9 mouse cellular contexts compared by ENCODE assay signal in the genomic region with DNA sequence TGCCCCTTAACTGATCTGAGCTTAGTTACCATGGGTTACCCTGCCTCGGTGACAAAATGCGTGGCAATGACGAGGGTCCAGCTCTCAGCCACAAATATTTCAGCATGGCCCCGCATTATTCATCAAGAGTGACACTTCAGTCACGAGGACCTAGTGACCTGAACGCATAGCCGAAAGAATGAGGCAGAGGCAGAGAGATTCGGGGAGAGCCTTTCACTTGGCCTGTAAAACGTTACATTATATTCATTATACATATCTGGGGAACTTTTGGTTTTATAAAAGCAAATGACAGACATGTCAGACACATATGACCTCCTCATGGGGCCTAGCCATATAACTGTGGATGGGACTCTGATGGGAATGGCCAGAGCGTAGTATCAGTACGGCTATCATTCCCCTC. TPM values are rescaled to one million over a fixed set of nuclear protein-coding genes. Genes with fewer than 3 reads are reported as not detected.
A peak's percentile ranks its signal among the peaks of the same experiment; 100 is the strongest.
DNase-seq lines count a peak whose midpoint lies in the region; ATAC-seq and TF ChIP-seq lines count a peak whose summit lies in the region.
"Had no signal": no experiment of that assay in that cellular context is flagged by ENCODE, and none has a peak within 500 bp of the region (broad histone marks: within the 10 kb centered on the region; RNA-seq: fewer than 3 reads in every experiment).

TSS of gene Crhbp (minus strand) at position 101 of the 400 bp plus-strand sequence.

- H3K4me1 ChIP-seq in heart, embryonic 13.5 days, result peaks cover 21% of the 10 kb centered on the region
- H3K4me1 ChIP-seq in ES-E14 (ENCODE audit: control insufficient read depth in 2 of 2, insufficient read depth in 2 of 2, low read length in 2 of 2, poor library complexity in 1 of 2), result 0 out of 4 replicates have a peak, but pooled peaks cover 0 to 2% of the 10 kb centered on the region in 2 experiments
- peaks cover 12% of the 10 kb centered on the region; the same call in 1 of the 2 replicates for H3K4me1 ChIP-seq in hindbrain, embryonic 14.5 days (replicated peaks; ENCODE audit: control insufficient read depth, insufficient read depth, low read length)
- H3K4me1 ChIP-seq in liver, postnatal 0 days (ENCODE audit: insufficient read depth), result peaks cover 9% of the 10 kb centered on the region; the same call in 1 of the 2 replicates

- no peak for ATAC-seq in heart, embryonic 13.5 days (ENCODE audit: extremely low read depth, insufficient number of reproducible peaks, low FRiP score, low TSS enrichment)
- no peak for ATAC-seq in hindbrain, embryonic 14.5 days (ENCODE audit: low FRiP score)
- ATAC-seq in liver, postnatal 0 days, result no peak

- no peak for TF ChIP-seq EP300 in liver, postnatal 0 days (IDR thresholded peaks at IDR 0.05; ENCODE audit: low read depth)

- peak within 1 kb of the TSS; percentile 75 for H3K9ac ChIP-seq in heart, embryonic 13.5 days
- peak within 1 kb of the TSS; percentile 29 for H3K9ac ChIP-seq in ES-E14 (ENCODE audit: insufficient read depth, low read depth, low read length, poor library complexity, severe bottlenecking)
- H3K9ac ChIP-seq in hindbrain, embryonic 14.5 days, result peak within 1 kb of the TSS; percentile 48
- H3K9ac ChIP-seq in liver, postnatal 0 days (replicated peaks), result no peak within 1 kb of the TSS

- H3K27me3 ChIP-seq in heart, embryonic 13.5 days (replicated peaks), result peaks cover 57% of the 10 kb centered on the region
- peaks cover 34% of the 10 kb centered on the region for H3K27me3 ChIP-seq in hindbrain, embryonic 14.5 days (ENCODE audit: control insufficient read depth, insufficient read depth, low read length)
- H3K27me3 ChIP-seq in liver, postnatal 0 days (ENCODE audit: insufficient read depth, low read length), result peaks cover 34% of the 10 kb centered on the region

- DNase-seq in heart, adult 9 months (ENCODE audit: low spot score in 2 of 2), result no peak
- no peak for DNase-seq in ES-E14 (ENCODE audit: low read depth, low spot score)
- no peak for DNase-seq in hindbrain, embryonic 14.5 days (ENCODE audit: low spot score)
- no peak for DNase-seq in liver, postnatal 0 days
- no peak for DNase-seq in cerebellum, adult 9-11 months
- no peak for DNase-seq in adrenal gland, adult 2 months
- DNase-seq in kidney, adult 9 months, result no peak
- DNase-seq: lung, adult 2 months had no signal

- H3K27ac ChIP-seq in heart, embryonic 13.5 days (replicated peaks), result no peak within 1 kb of the TSS
- no peak within 1 kb of the TSS for H3K27ac ChIP-seq in ES-E14 (ENCODE audit: insufficient read depth, low read depth, low read length, poor library complexity, severe bottlenecking)
- no peak within 1 kb of the TSS for H3K27ac ChIP-seq in hindbrain, embryonic 14.5 days
- H3K27ac ChIP-seq in liver, postnatal 0 days (ENCODE audit: low read depth), result no peak within 1 kb of the TSS

- H3K9me3 ChIP-seq in heart, embryonic 13.5 days, result no peaks in the 10 kb centered on the region
- no peaks in the 10 kb centered on the region for H3K9me3 ChIP-seq in ES-E14 (ENCODE audit: control insufficient read depth, insufficient read depth, low read depth, low read length)
- no peaks in the 10 kb centered on the region for H3K9me3 ChIP-seq in hindbrain, embryonic 14.5 days (ENCODE audit: control insufficient read depth, low read length)
- no peaks in the 10 kb centered on the region for H3K9me3 ChIP-seq in liver, postnatal 0 days (ENCODE audit: low read length)

- 62% methylated on average over 11 of the region's 11 CpGs for WGBS in heart, embryonic 13.5 days
- WGBS in hindbrain, embryonic 14.5 days, result 41% methylated on average over 11 of the region's 11 CpGs
- WGBS in liver, postnatal 0 days (ENCODE audit: insufficient replicate concordance), result 60% methylated on average over 11 of the region's 11 CpGs

- H3K36me3 ChIP-seq in heart, embryonic 13.5 days, result no peaks in the 10 kb centered on the region
- H3K36me3 ChIP-seq in ES-E14 (ENCODE audit: control insufficient read depth, insufficient read depth, low read length, poor library complexity, severe bottlenecking), result no peaks in the 10 kb centered on the region
- no peaks in the 10 kb centered on the region for H3K36me3 ChIP-seq in hindbrain, embryonic 14.5 days (replicated peaks; ENCODE audit: control insufficient read depth, insufficient read depth)
- H3K36me3 ChIP-seq in liver, postnatal 0 days (replicated peaks; ENCODE audit: insufficient read depth, low read length), result no peaks in the 10 kb centered on the region

- TF ChIP-seq CTCF in liver, postnatal 0 days (IDR thresholded peaks at IDR 0.05; ENCODE audit: low read depth), result no peak

- in situ Hi-C loops in ES-E14 (cut with MboI; ENCODE audit: low sequenced_read_pairs in 2 of 2, unreplicated experiment in 2 of 2), result no loop called here

- H3K4me3 ChIP-seq in heart, embryonic 13.5 days, result peak within 1 kb of the TSS; percentile 58
- peak within 1 kb of the TSS; percentile 56 to 76 for H3K4me3 ChIP-seq in ES-E14 (ENCODE audit: insufficient read depth in 1 of 2, low read depth in 1 of 2, low read length in 2 of 2, poor library complexity in 1 of 2, severe bottlenecking in 1 of 2)
- H3K4me3 ChIP-seq in hindbrain, embryonic 14.5 days (replicated peaks; ENCODE audit: low read length), result peak within 1 kb of the TSS; percentile 35
- peak within 1 kb of the TSS; percentile 20; the same call in 1 of the 2 replicates for H3K4me3 ChIP-seq in liver, postnatal 0 days (ENCODE audit: low read depth, low read length)

- peak within 1 kb of the TSS; percentile 91 for H3K4me2 ChIP-seq in heart, embryonic 13.5 days
- H3K4me2 ChIP-seq in hindbrain, embryonic 14.5 days (replicated peaks), result peak within 1 kb of the TSS; percentile 67
- peak within 1 kb of the TSS; percentile 57 for H3K4me2 ChIP-seq in liver, postnatal 0 days (ENCODE audit: low read depth, low read length)

TF ChIP-seq in ES-E14, 5 proteins besides CTCF, POLR2A, EP300 and RAD21:
- TF ChIP-seq ZC3H11A (IDR thresholded peaks at IDR 0.05; ENCODE audit: borderline replicate concordance, low read depth, low read length) (no peak), HCFC1 (IDR thresholded peaks at IDR 0.05; ENCODE audit: borderline replicate concordance, insufficient read depth, low read length) (no peak), CHD2 (IDR thresholded peaks at IDR 0.05; ENCODE audit: low read depth, low read length) (no peak), MAFK (IDR thresholded peaks at IDR 0.05; ENCODE audit: insufficient read depth, low read depth, low read length) (no peak), ZNF384 (IDR thresholded peaks at IDR 0.05; ENCODE audit: low read depth, low read length) (no peak)

RNA-seq across cellular contexts. Expression of gene Crhbp, which starts in this region (rescaled TPM):
- polyA plus RNA-seq in heart, embryonic 13.5 days (2015; fragmentation: Nextera tagmentation; extraction: Ambion mirVana), result 0.13 and 0.14 TPM in 2 replicates
- 0.49 and 0.53 TPM in 2 replicates for total RNA-seq in ES-E14 (2012; rRNA removed)
- polyA plus RNA-seq in hindbrain, embryonic 14.5 days (2014; fragmentation: Nextera tagmentation; extraction: Ambion mirVana), result 10.4 and 11.7 TPM in 2 replicates
- 0.11 and 0.18 TPM in 2 replicates for polyA plus RNA-seq in liver, postnatal 0 days (2015; fragmentation: Nextera tagmentation; extraction: Ambion mirVana)
- under 1 TPM in 1 of 2 experiments, not detected in 1; 0.21 TPM for total RNA-seq in adrenal gland, adult 2 months (2021)
- not detected in 2 replicates for polyA plus RNA-seq in adrenal gland, adult 2 months (2012; rRNA removed)
- polyA plus RNA-seq: lung, adult 2 months had no signal
